Mouse (Mus musculus) forebrain, embryonic 12.5 days (tissue): ENCODE measurements around the gene Denr. TPM values are rescaled to one million over a fixed set of nuclear protein-coding genes. Genes with fewer than 3 reads are reported as not detected.

Source experiments
- ATAC-seq: fragments of 200-750 bp; cut with Nextera tagmentation; 2 replicates; pipeline ENCODE4 v1.8.0; 2017; ENCODE audit warnings: moderate TSS enrichment; ENCODE audit not compliant: low FRiP score
- H3K27ac ChIP-seq: fragments of 300-500 bp; sonication (generic); 2 replicates; pipeline ENCODE4 v1.5.1; 2016; ENCODE audit warnings: mild to moderate bottlenecking
- H3K27me3 ChIP-seq: fragments of 300-500 bp; sonication (generic); 2 replicates; pipeline ENCODE4 v1.6.1; 2016; ENCODE audit warnings: mild to moderate bottlenecking
- H3K36me3 ChIP-seq: fragments of 300-500 bp; sonication (generic); replicated peaks from 2 replicates; pipeline ENCODE4 v1.6.1; 2016; ENCODE audit warnings: mild to moderate bottlenecking
- H3K4me1 ChIP-seq: fragments of 300-500 bp; sonication (generic); 2 replicates; pipeline ENCODE4 v1.6.1; 2016
- H3K4me2 ChIP-seq: fragments of 300-500 bp; sonication (generic); 2 replicates; pipeline ENCODE4 v1.6.1; 2016; ENCODE audit warnings: mild to moderate bottlenecking, moderate library complexity
- H3K4me3 ChIP-seq: fragments of 300-500 bp; sonication (generic); replicated peaks from 2 replicates; pipeline ENCODE4 v1.5.1; 2016; ENCODE audit warnings: mild to moderate bottlenecking
- H3K9ac ChIP-seq: fragments of 300-500 bp; sonication (generic); 2 replicates; pipeline ENCODE4 v1.6.1; 2016; ENCODE audit warnings: mild to moderate bottlenecking
- H3K9me3 ChIP-seq: fragments of 300-500 bp; sonication (generic); 2 replicates; pipeline ENCODE4 v1.6.1; 2016
- WGBS: fragments of 180-500 bp; shearing (Covaris S2); methylation state at CpG from one replicate; pipeline ENCODE4 v1.1.7; 2016; 5-methylcytosine and 5-hydroxymethylcytosine counted together
- polyA plus RNA-seq: library from polyadenylated mRNA; unstranded; fragments of >200 nt; fragmentation: Nextera tagmentation; extraction: Ambion mirVana; gene quantifications from 2 replicates; pipeline ENCODE4 v1.2.1, GENCODE M21; 2016

Denr gene
- polyA plus RNA-seq, 1 experiment from 2014 or later = 171 TPM

- H3K36me3 ChIP-seq = no peaks in the 10 kb centered on the region
- H3K27ac ChIP-seq = no peak overlapping the region
- no peak overlapping the region for H3K4me3 ChIP-seq
- no peak for ATAC-seq
- no peak overlapping the region for H3K9ac ChIP-seq
- H3K4me2 ChIP-seq = no peak overlapping the region
- no peaks in the 10 kb centered on the region for H3K9me3 ChIP-seq
- 79% methylated on average over 6 of the region's 6 CpGs for WGBS
- peaks cover 13% of the 10 kb centered on the region for H3K4me1 ChIP-seq
- H3K27me3 ChIP-seq = peaks cover 36% of the 10 kb centered on the region
Measured at GRCm38 (mm10) chr5:123975668-123976180, 68.7 kb downstream of the Denr start.

GRCm38 (mm10) chr5:123977231-123977630 is 70.3 kb downstream of the Denr start:
- H3K27ac ChIP-seq = no peak overlapping the region
- H3K9me3 ChIP-seq = no peaks in the 10 kb centered on the region
- WGBS = 50% methylated on average over 3 of the region's 3 CpGs
- ATAC-seq = no peak
- H3K4me1 ChIP-seq = peaks cover 13% of the 10 kb centered on the region
- H3K27me3 ChIP-seq = peaks cover 28% of the 10 kb centered on the region
- H3K36me3 ChIP-seq = no peaks in the 10 kb centered on the region
- no peak overlapping the region for H3K4me2 ChIP-seq
- no peak overlapping the region for H3K4me3 ChIP-seq
- no peak overlapping the region for H3K9ac ChIP-seq

GRCm38 (mm10) chr5:123978131-123978530 is 71.2 kb downstream of the Denr start:
- H3K9ac ChIP-seq = no peak overlapping the region
- no peak overlapping the region for H3K4me3 ChIP-seq
- no peaks in the 10 kb centered on the region for H3K36me3 ChIP-seq
- H3K4me1 ChIP-seq = peaks cover 12% of the 10 kb centered on the region
- ATAC-seq = no peak
- 80% methylated on average over 5 of the region's 5 CpGs for WGBS
- H3K27ac ChIP-seq = no peak overlapping the region
- H3K9me3 ChIP-seq = no peaks in the 10 kb centered on the region
- no peak overlapping the region for H3K4me2 ChIP-seq
- peaks cover 23% of the 10 kb centered on the region for H3K27me3 ChIP-seq

Other genes starting within 250 kb of the Denr start
- gene Clip1, start 222.6 kb upstream of the Denr start, polyA plus RNA-seq = 72.0 and 72.7 TPM in 2 replicates
- 103 and 109 TPM in 2 replicates for gene Zcchc8, start 186.1 kb upstream of the Denr start, polyA plus RNA-seq
- gene Rsrc2, start 157.8 kb upstream of the Denr start, polyA plus RNA-seq = 166 and 179 TPM in 2 replicates
- gene Kntc1, start 157.5 kb upstream of the Denr start, polyA plus RNA-seq = 49.4 and 51.8 TPM in 2 replicates
- gene Hcar2, start 41.7 kb upstream of the Denr start, polyA plus RNA-seq = not detected in 2 replicates
- gene Hcar1, start 27.2 kb upstream of the Denr start, polyA plus RNA-seq = 0.09 and 0.17 TPM in 2 replicates
- 1.4 and 3.4 TPM in 2 replicates for gene Gm43518, start 20.2 kb downstream of the Denr start, polyA plus RNA-seq
- 4.4 and 5.6 TPM in 2 replicates for gene Ccdc62, start 23.5 kb downstream of the Denr start, polyA plus RNA-seq
- gene Hip1r, start 66.5 kb downstream of the Denr start, polyA plus RNA-seq = 16.0 and 17.9 TPM in 2 replicates
- 70.5 and 73.4 TPM in 2 replicates for gene Vps37b, start 125.1 kb downstream of the Denr start, polyA plus RNA-seq
- gene Abcb9, start 188.6 kb downstream of the Denr start, polyA plus RNA-seq = 2.9 and 3.3 TPM in 2 replicates
- gene Ogfod2, start 205.1 kb downstream of the Denr start, polyA plus RNA-seq = 17.7 and 19.1 TPM in 2 replicates
- 92.7 and 97.1 TPM in 2 replicates for gene Arl6ip4, start 208.9 kb downstream of the Denr start, polyA plus RNA-seq